Mouse (Mus musculus) kidney, adult 18-20 months (tissue): Measurements from ENCODE around the gene Cox5a.

ENCODE experiments used
- DNase-seq: peaks from one replicate; pipeline ENCODE4 v3.0.0; 2021

Cox5a gene

DNA sequence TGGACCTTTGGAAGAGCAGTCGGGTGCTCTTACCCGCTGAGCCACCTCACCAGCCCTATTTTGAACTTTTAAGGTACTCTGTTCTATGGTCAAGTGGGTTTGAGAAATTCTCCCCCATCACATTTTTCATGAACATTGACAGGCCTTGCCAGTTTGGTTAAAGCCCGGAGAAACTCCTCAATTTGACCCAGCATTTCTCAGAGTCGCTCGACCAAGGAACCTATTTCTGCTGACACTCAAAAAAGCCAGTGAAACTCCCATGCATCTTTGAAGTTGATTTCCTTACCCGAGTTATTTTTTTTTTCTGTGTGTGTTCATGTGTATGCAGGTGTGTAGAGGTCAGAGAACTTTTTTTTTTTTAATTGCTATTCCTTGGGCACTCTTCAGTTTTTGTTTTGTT lies 43.5 kb downstream of the Cox5a start:
- no peak for DNase-seq

DNA sequence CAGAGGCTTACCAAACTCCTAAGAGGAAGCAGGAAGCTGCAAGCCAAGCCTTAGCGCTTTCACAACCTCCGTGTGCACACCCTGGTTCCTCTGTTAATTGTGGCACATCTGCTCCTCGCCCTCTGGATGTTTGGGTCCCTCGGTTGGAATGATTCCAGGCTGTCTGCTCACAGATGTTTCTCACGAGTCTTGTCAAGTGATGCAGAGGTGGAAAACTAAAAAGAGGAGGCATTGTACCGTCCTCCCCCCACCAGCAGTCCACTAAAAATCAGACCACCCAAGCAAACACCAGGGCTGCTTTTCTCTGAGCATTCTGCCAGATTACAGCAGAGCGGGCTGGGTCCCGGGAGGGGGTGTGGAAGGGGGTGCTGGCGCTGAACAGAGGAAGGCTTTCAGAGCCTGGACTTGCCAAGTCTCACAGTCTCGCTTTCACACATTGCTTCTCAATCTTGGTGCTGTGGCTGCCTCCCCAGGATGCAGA lies 44.7 kb downstream of the Cox5a start:
- DNase-seq: peak; percentile 33

DNA sequence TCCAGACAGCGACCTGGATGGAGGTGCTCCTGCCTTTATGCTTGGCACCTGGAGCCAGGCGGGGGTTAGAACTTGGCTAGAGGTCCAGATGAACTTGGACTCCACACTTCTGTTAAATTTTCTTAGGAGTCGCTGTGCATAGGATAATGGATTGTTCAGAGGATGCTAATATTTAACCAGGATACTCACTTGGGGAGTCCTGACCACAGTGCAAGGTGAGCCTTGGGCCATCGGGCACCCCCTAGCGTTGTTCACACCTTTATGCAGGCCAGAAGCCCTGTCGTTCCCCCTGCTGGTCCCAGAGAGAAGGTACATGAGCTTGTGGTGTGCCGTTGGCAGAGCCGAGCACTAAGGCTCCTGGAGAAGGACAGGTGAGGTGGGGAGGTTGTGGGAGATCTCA lies 45.8 kb downstream of the Cox5a start:
- DNase-seq: peak; percentile 73

DNA sequence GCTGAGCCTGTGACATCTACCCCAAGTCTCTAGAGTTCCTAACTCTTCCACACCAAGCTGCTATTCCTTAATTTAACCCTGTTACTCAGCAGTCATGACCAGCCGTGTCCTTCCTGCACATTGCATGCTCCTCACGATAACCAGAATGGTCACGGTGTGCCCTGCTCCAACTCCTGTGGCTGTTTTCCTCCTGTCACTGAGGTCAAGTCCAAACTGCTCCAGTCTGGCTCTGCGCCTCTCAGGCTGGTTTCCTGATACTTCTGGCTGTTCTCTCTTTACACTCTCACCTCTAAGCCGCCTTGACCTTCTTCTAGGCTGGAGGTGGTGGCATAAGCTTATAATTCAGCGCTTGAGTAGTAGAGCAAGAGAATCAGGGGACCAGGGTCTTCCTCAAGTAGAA lies 47.4 kb downstream of the Cox5a start:
- DNase-seq: peak; percentile 55

DNA sequence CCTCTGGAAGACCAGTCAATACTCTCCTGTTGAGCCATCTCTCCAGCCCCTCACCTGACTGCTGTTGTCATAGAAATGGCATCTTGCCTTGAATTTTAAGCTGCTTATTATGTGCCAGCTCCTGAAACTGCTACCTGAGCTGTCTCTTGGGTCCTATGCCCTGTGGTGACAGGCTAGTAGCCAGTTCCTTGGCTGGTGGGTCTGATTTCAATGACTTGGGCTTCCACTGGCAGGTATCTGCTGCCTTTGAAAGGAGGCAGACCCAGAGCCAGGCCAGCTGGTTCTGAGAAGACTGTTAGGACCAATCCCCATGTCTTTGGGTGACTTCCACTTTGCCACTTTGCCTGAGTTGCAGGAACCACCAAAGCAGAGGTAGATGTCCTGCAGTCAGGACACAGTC lies 53.3 kb downstream of the Cox5a start:
- DNase-seq: no peak

DNA sequence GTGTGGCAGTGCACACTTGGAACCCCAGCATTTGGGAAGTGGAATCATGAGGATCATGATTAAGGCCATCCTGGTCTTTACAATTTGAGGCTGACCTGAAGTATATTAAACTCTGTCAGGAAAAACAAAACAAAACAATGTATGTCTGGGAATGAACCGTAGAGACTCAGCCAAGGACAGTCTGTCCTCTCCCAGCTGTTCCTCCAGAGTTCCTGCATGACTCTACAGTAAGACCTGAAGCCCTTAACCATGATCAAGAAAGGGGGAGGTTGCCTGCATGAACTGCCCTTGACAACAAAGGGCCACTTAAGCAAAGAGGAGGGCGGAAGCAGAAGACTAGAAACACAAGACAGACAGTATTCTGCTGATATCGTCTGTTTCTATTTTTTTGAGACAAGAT lies 54.5 kb downstream of the Cox5a start:
- DNase-seq: no peak

DNA sequence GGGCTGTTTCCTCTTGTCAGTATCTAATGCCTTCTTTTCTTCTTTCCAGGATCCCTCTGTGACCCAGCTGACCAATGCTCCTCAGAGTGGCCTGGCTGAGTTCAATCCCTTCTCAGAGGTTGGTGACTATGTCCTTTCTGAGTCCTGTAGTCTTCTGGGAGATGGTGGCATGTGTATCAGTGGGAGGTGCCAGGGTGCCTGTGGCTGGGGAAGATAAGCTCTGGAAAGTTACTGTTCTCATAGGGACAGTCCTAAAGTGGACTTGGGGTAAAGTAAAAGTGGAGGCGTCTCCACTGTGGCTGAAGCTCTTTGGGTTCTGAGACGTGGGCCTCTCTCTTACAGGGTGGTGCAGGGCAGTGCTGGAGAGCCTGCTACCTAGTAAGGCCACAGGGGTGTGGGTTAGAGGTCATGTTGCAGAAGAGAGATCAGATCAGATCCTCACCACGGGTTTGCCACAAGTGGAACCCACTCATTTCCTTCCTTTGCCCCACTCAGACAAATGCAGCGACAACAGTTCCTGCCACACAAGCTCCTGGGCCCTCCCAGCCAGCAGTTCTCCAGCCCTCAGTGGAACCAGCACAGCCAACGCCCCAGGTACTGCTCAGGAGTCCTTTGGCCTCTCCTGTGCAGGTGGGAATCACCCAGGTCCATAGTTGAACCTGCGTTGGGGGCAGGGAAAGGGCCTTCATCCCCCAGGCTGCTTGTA lies 56.2 kb downstream of the Cox5a start:
- no peak for DNase-seq
